Mouse (Mus musculus) neural tube, embryonic 12.5 days (tissue): Measurements from ENCODE around the gene Baz2b. TPM values are rescaled to one million over a fixed set of nuclear protein-coding genes. Genes with fewer than 3 reads are reported as not detected.

ENCODE experiments used
- ATAC-seq: fragments of 200-750 bp; cut with Nextera tagmentation; 2 replicates; pipeline ENCODE4 v1.8.0; 2017; ENCODE audit warnings: low read depth, mild to moderate bottlenecking, moderate TSS enrichment, moderate library complexity; ENCODE audit not compliant: low FRiP score
- H3K27ac ChIP-seq: fragments of 300-500 bp; sonication (generic); 2 replicates; pipeline ENCODE4 v1.5.1; 2016
- H3K27me3 ChIP-seq: fragments of 300-500 bp; sonication (generic); replicated peaks from 2 replicates; pipeline ENCODE4 v1.6.1; 2016; ENCODE audit warnings: mild to moderate bottlenecking
- H3K36me3 ChIP-seq: fragments of 300-500 bp; sonication (generic); 2 replicates; pipeline ENCODE4 v1.6.1; 2016; ENCODE audit warnings: mild to moderate bottlenecking
- H3K4me1 ChIP-seq: fragments of 300-500 bp; sonication (generic); 2 replicates; pipeline ENCODE4 v1.6.1; 2016
- H3K4me2 ChIP-seq: fragments of 300-500 bp; sonication (generic); replicated peaks from 2 replicates; pipeline ENCODE4 v1.6.1; 2016; ENCODE audit warnings: mild to moderate bottlenecking
- H3K4me3 ChIP-seq: fragments of 300-500 bp; sonication (generic); 2 replicates; pipeline ENCODE4 v1.5.1; 2016
- H3K9ac ChIP-seq: fragments of 300-500 bp; sonication (generic); 2 replicates; pipeline ENCODE4 v1.6.1; 2016; ENCODE audit warnings: mild to moderate bottlenecking
- H3K9me3 ChIP-seq: fragments of 300-500 bp; sonication (generic); 2 replicates; pipeline ENCODE4 v1.6.1; 2016; ENCODE audit warnings: mild to moderate bottlenecking
- WGBS: fragments of 180-500 bp; shearing (Covaris S2); methylation state at CpG from one replicate; pipeline ENCODE4 v1.1.7; 2016; 5-methylcytosine and 5-hydroxymethylcytosine counted together
- polyA plus RNA-seq: library from polyadenylated mRNA; unstranded; fragments of >200 nt; fragmentation: Nextera tagmentation; extraction: Ambion mirVana; gene quantifications from 2 replicates; pipeline ENCODE4 v1.2.1, GENCODE M21; 2016

Gene Baz2b
- polyA plus RNA-seq, 1 experiment from 2014 or later, result 78.3 TPM

GRCm38 (mm10) chr2:59973962-59974361 is 235.7 kb downstream of the Baz2b start:
- Histone ChIP-seq H3K4me1 (no peaks in the 10 kb centered on the region), H3K4me3 (no peak overlapping the region), H3K9ac (no peak overlapping the region), H3K27ac (no peak overlapping the region), H3K4me2 (no peak overlapping the region), H3K27me3 (no peaks in the 10 kb centered on the region), H3K36me3 (peaks cover 16% of the 10 kb centered on the region), H3K9me3 (no peaks in the 10 kb centered on the region)
- no peak for ATAC-seq
- 94% methylated on average over 5 of the region's 5 CpGs for WGBS

GRCm38 (mm10) chr2:59973104-59973641 is 236.5 kb downstream of the Baz2b start:
- 84% methylated on average over 4 of the region's 4 CpGs for WGBS
- Histone ChIP-seq H3K9me3 (no peaks in the 10 kb centered on the region), H3K4me3 (no peak overlapping the region), H3K27me3 (no peaks in the 10 kb centered on the region), H3K9ac (no peak overlapping the region), H3K27ac (no peak overlapping the region), H3K4me2 (no peak overlapping the region), H3K36me3 (peaks cover 24% of the 10 kb centered on the region), H3K4me1 (no peaks in the 10 kb centered on the region)
- no peak for ATAC-seq

GRCm38 (mm10) chr2:59970511-59970910 is 239.1 kb downstream of the Baz2b start:
- Histone ChIP-seq H3K27me3 (no peaks in the 10 kb centered on the region), H3K9me3 (no peaks in the 10 kb centered on the region), H3K9ac (no peak overlapping the region), H3K4me2 (no peak overlapping the region), H3K4me1 (no peaks in the 10 kb centered on the region), H3K27ac (no peak overlapping the region), H3K4me3 (no peak overlapping the region), H3K36me3 (peaks cover 25% of the 10 kb centered on the region)
- no peak for ATAC-seq
- 84% methylated on average over 9 of the region's 9 CpGs for WGBS

GRCm38 (mm10) chr2:59969099-59969498 is 240.5 kb downstream of the Baz2b start:
- Histone ChIP-seq H3K27me3 (no peaks in the 10 kb centered on the region), H3K4me2 (no peak overlapping the region), H3K4me1 (no peaks in the 10 kb centered on the region), H3K36me3 (peaks cover 20% of the 10 kb centered on the region), H3K4me3 (no peak overlapping the region), H3K27ac (no peak overlapping the region), H3K9ac (no peak overlapping the region), H3K9me3 (no peaks in the 10 kb centered on the region)
- 93% methylated on average over 10 of the region's 10 CpGs for WGBS
- no peak for ATAC-seq

GRCm38 (mm10) chr2:59968593-59968992 is 241.0 kb downstream of the Baz2b start:
- Histone ChIP-seq H3K27me3 (no peaks in the 10 kb centered on the region), H3K4me3 (no peak overlapping the region), H3K4me1 (no peaks in the 10 kb centered on the region), H3K9me3 (no peaks in the 10 kb centered on the region), H3K36me3 (peaks cover 20% of the 10 kb centered on the region), H3K4me2 (no peak overlapping the region), H3K27ac (no peak overlapping the region), H3K9ac (no peak overlapping the region)
- no peak for ATAC-seq
- WGBS, result 94% methylated on average over 7 of the region's 7 CpGs

- no peak overlapping the region for H3K4me3 ChIP-seq
- H3K9ac ChIP-seq, result no peak overlapping the region
- H3K27ac ChIP-seq, result no peak overlapping the region
- no peaks in the 10 kb centered on the region for H3K9me3 ChIP-seq
- 81% methylated on average over 6 of the region's 6 CpGs for WGBS
- H3K27me3 ChIP-seq, result no peaks in the 10 kb centered on the region
- no peak for ATAC-seq
- H3K4me1 ChIP-seq, result no peaks in the 10 kb centered on the region
- no peak overlapping the region for H3K4me2 ChIP-seq
- peaks cover 31% of the 10 kb centered on the region for H3K36me3 ChIP-seq
Measured at GRCm38 (mm10) chr2:59966454-59966853, 243.2 kb downstream of the Baz2b start.

- Histone ChIP-seq H3K4me1 (no peaks in the 10 kb centered on the region), H3K36me3 (peaks cover 40% of the 10 kb centered on the region), H3K9ac (no peak overlapping the region), H3K4me2 (no peak overlapping the region), H3K9me3 (no peaks in the 10 kb centered on the region), H3K4me3 (no peak overlapping the region), H3K27ac (no peak overlapping the region), H3K27me3 (no peaks in the 10 kb centered on the region)
- 51% methylated on average over 5 of the region's 5 CpGs for WGBS
- no peak for ATAC-seq
Measured at GRCm38 (mm10) chr2:59963011-59963410, 246.6 kb downstream of the Baz2b start.

- ATAC-seq, result no peak
- Histone ChIP-seq H3K4me2 (no peak overlapping the region), H3K4me3 (no peak overlapping the region), H3K36me3 (peaks cover 40% of the 10 kb centered on the region), H3K9ac (no peak overlapping the region), H3K9me3 (no peaks in the 10 kb centered on the region), H3K27me3 (no peaks in the 10 kb centered on the region), H3K4me1 (no peaks in the 10 kb centered on the region), H3K27ac (no peak overlapping the region)
- 91% methylated on average over 4 of the region's 4 CpGs for WGBS
Measured at GRCm38 (mm10) chr2:59962579-59962978, 247.1 kb downstream of the Baz2b start.

- Histone ChIP-seq H3K36me3 (peaks cover 40% of the 10 kb centered on the region), H3K9me3 (no peaks in the 10 kb centered on the region), H3K4me1 (no peaks in the 10 kb centered on the region), H3K4me2 (no peak overlapping the region), H3K9ac (no peak overlapping the region), H3K27ac (no peak overlapping the region), H3K27me3 (no peaks in the 10 kb centered on the region), H3K4me3 (no peak overlapping the region)
- ATAC-seq, result no peak
- 91% methylated on average over 2 of the region's 2 CpGs for WGBS
Measured at GRCm38 (mm10) chr2:59960495-59960772, 249.2 kb downstream of the Baz2b start.

GRCm38 (mm10) chr2:59959668-59960494 is 249.8 kb downstream of the Baz2b start:
- Histone ChIP-seq H3K27ac (no peak overlapping the region), H3K4me3 (no peak overlapping the region), H3K9ac (no peak overlapping the region), H3K36me3 (peaks cover 40% of the 10 kb centered on the region), H3K4me1 (no peaks in the 10 kb centered on the region), H3K4me2 (no peak overlapping the region), H3K27me3 (no peaks in the 10 kb centered on the region), H3K9me3 (no peaks in the 10 kb centered on the region)
- WGBS, result 93% methylated on average over 14 of the region's 14 CpGs
- ATAC-seq, result no peak

GRCm38 (mm10) chr2:59958543-59958942 is 251.1 kb downstream of the Baz2b start:
- no peak for ATAC-seq
- H3K4me2 ChIP-seq, result no peak overlapping the region
- no peak overlapping the region for H3K4me3 ChIP-seq
- no peak overlapping the region for H3K27ac ChIP-seq
- no peaks in the 10 kb centered on the region for H3K27me3 ChIP-seq
- H3K4me1 ChIP-seq, result no peaks in the 10 kb centered on the region
- H3K9me3 ChIP-seq, result no peaks in the 10 kb centered on the region
- peaks cover 40% of the 10 kb centered on the region for H3K36me3 ChIP-seq
- no peak overlapping the region for H3K9ac ChIP-seq
- WGBS, result 80% methylated on average over 6 of the region's 6 CpGs

- Histone ChIP-seq H3K36me3 (peaks cover 28% of the 10 kb centered on the region), H3K4me3 (no peak overlapping the region), H3K27me3 (no peaks in the 10 kb centered on the region), H3K9me3 (no peaks in the 10 kb centered on the region), H3K4me1 (no peaks in the 10 kb centered on the region), H3K27ac (no peak overlapping the region), H3K9ac (no peak overlapping the region), H3K4me2 (no peak overlapping the region)
- no peak for ATAC-seq
- WGBS, result 89% methylated on average over 7 of the region's 7 CpGs
Measured at GRCm38 (mm10) chr2:59955916-59956315, 253.7 kb downstream of the Baz2b start.

- H3K9me3 ChIP-seq, result no peaks in the 10 kb centered on the region
Measured at GRCm38 (mm10) chr2:59954791-59955190, 254.8 kb downstream of the Baz2b start.

More at GRCm38 (mm10) chr2:59954791-59955190, 254.8 kb downstream of the Baz2b start:
- H3K9ac ChIP-seq, result no peak overlapping the region
- WGBS, result 71% methylated on average over 3 of the region's 3 CpGs
- H3K27me3 ChIP-seq, result no peaks in the 10 kb centered on the region
- H3K36me3 ChIP-seq, result peaks cover 23% of the 10 kb centered on the region
- no peak for ATAC-seq
- H3K4me1 ChIP-seq, result no peaks in the 10 kb centered on the region
- no peak overlapping the region for H3K4me3 ChIP-seq
- H3K27ac ChIP-seq, result no peak overlapping the region
- no peak overlapping the region for H3K4me2 ChIP-seq
